Mouse (Mus musculus) lung, postnatal 14 days (tissue): Measurements from ENCODE around the gene Pcbp1.
A peak's percentile ranks its signal among the peaks of the same experiment; 100 is the strongest.
"Not testable (repeated sequence)": the region's sequence is repeated elsewhere in the genome, so short reads cannot be mapped to it uniquely, and the experiment has no call there.

Experiments used
- DNase-seq: peaks from one replicate; pipeline ENCODE4 v3.0.0; 2021

Pcbp1 gene

GRCm38 (mm10) chr6:86493469-86494263 is 32.5 kb downstream of the Pcbp1 start:
- DNase-seq = no peak

GRCm38 (mm10) chr6:86490413-86490812 is 35.7 kb downstream of the Pcbp1 start:
- not testable (repeated sequence) for DNase-seq

- DNase-seq = no peak
Observed at GRCm38 (mm10) chr6:86489945-86490344, 36.2 kb downstream of the Pcbp1 start.

GRCm38 (mm10) chr6:86488149-86488485 is 38.0 kb downstream of the Pcbp1 start:
- DNase-seq = no peak

GRCm38 (mm10) chr6:86487358-86488148 is 38.6 kb downstream of the Pcbp1 start:
- peak; percentile 89 for DNase-seq

- no peak for DNase-seq
Observed at GRCm38 (mm10) chr6:86485943-86486640, 40.0 kb downstream of the Pcbp1 start.

GRCm38 (mm10) chr6:86481871-86482270 is 44.2 kb downstream of the Pcbp1 start:
- DNase-seq = no peak

- DNase-seq = peak; percentile 46
Observed at GRCm38 (mm10) chr6:86480189-86480831, 45.8 kb downstream of the Pcbp1 start.

- no peak for DNase-seq
Observed at GRCm38 (mm10) chr6:86479816-86480188, 46.3 kb downstream of the Pcbp1 start.

- no peak for DNase-seq
Observed at GRCm38 (mm10) chr6:86479311-86479710, 46.8 kb downstream of the Pcbp1 start.

GRCm38 (mm10) chr6:86476931-86477330 is 49.2 kb downstream of the Pcbp1 start:
- no peak for DNase-seq

GRCm38 (mm10) chr6:86475462-86476167 is 50.5 kb downstream of the Pcbp1 start:
- no peak for DNase-seq

- DNase-seq = no peak
Observed at GRCm38 (mm10) chr6:86474646-86475181, 51.4 kb downstream of the Pcbp1 start.
